Mouse (Mus musculus): ENCODE results near the gene Rpe.

- TF ChIP-seq CTCF (IDR thresholded peaks at IDR 0.05; ENCODE audit: low read depth, low read length) (no peak), POLR2A (IDR thresholded peaks at IDR 0.05; ENCODE audit: borderline replicate concordance, low read depth, low read length) (no peak)
Measured at GRCm38 (mm10) chr1:66691772-66692171, 8.9 kb upstream of the Rpe start.

Measured in bone marrow macrophage, adult 2 months (primary cell).